Mouse (Mus musculus) CH12.LX (cell line): Measurements from ENCODE around the gene Mesp2. TPM values are rescaled to one million over a fixed set of nuclear protein-coding genes. Genes with fewer than 3 reads are reported as not detected.

ENCODE experiments used
- DNase-seq: peaks from one replicate; pipeline ENCODE4 v3.0.0-alpha.2; 2013; ENCODE audit errors: extremely low read depth
- H3K27ac ChIP-seq: 2 replicates; pipeline ENCODE4 v1.5.1; 2012; ENCODE audit warnings: low read depth, mild to moderate bottlenecking, control low read depth, moderate library complexity; ENCODE audit not compliant: insufficient read depth
- H3K27me3 ChIP-seq: replicated peaks from 2 replicates; pipeline ENCODE3; 2012; ENCODE audit warnings: inconsistent platforms
- H3K36me3 ChIP-seq, 2 experiments: replicated peaks in 1 of 2; 2 replicates each; pipeline versions ENCODE3 to v1.6.1; 2012; ENCODE audit warnings: inconsistent platforms in 1 of 2, low read length in 1 of 2, mild to moderate bottlenecking in 1 of 2, mixed read lengths in 1 of 2, moderate library complexity in 1 of 2; ENCODE audit not compliant: control insufficient read depth in 1 of 2, insufficient read depth in 1 of 2
- H3K4me1 ChIP-seq, 2 experiments: 2 replicates each; pipeline ENCODE4 v1.6.1; 2012; ENCODE audit warnings: inconsistent platforms in 1 of 2, moderate library complexity in 1 of 2; ENCODE audit not compliant: insufficient read depth in 2 of 2, control insufficient read depth in 1 of 2
- H3K4me2 ChIP-seq: 2 replicates; pipeline ENCODE4 v1.6.1; 2012; ENCODE audit warnings: low read depth, mild to moderate bottlenecking, control low read depth; ENCODE audit not compliant: poor library complexity, insufficient read depth, severe bottlenecking
- H3K4me3 ChIP-seq, 3 experiments: fragments of 150-350 bp in 1 of 3; sonication (generic) in 1 of 3; replicated peaks in 1 of 3; 2 replicates each; pipeline versions ENCODE3 to v1.5.1; 2011 to 2012; ENCODE audit warnings: low read depth in 2 of 3, low read length in 2 of 3, mild to moderate bottlenecking in 2 of 3, moderate library complexity in 2 of 3, control low read depth in 1 of 3, improper control_type of control experiment in 1 of 3, inconsistent platforms in 1 of 3, mixed read lengths in 1 of 3; ENCODE audit not compliant: poor library complexity in 1 of 3
- H3K79me2 ChIP-seq: replicated peaks from 2 replicates; pipeline ENCODE4 v1.6.1; 2012; ENCODE audit warnings: mild to moderate bottlenecking, moderate library complexity; ENCODE audit not compliant: control insufficient read depth, poor library complexity, insufficient read depth, severe bottlenecking; ENCODE audit errors: extremely low read depth
- H3K9ac ChIP-seq: 2 replicates; pipeline ENCODE4 v1.6.1; 2012; ENCODE audit warnings: low read depth, mild to moderate bottlenecking, control low read depth, moderate library complexity; ENCODE audit not compliant: insufficient read depth
- H3K9me3 ChIP-seq: replicated peaks from 2 replicates; pipeline ENCODE3; 2012; ENCODE audit warnings: low read length, inconsistent platforms, mixed read lengths
- BHLHE40 ChIP-seq: IDR thresholded peaks from 2 replicates; pipeline ENCODE4 v1.6.1; 2011; ENCODE audit warnings: mild to moderate bottlenecking, low read depth, low read length, improper control_type of control experiment
- CHD2 ChIP-seq: IDR thresholded peaks from 2 replicates; pipeline ENCODE4 v1.6.1; 2011; ENCODE audit warnings: low read length, improper control_type of control experiment
- CTCF ChIP-seq, 2 experiments: IDR thresholded peaks in 1 of 2; conservative IDR thresholded peaks in 1 of 2; 2 replicates each; pipeline ENCODE4 v1.5.1; 2011 to 2012; ENCODE audit warnings: low read depth in 2 of 2, low read length in 2 of 2, improper control_type of control experiment in 1 of 2, inconsistent platforms in 1 of 2, mild to moderate bottlenecking in 1 of 2, moderate library complexity in 1 of 2
- E2F4 ChIP-seq: IDR thresholded peaks from 2 replicates; pipeline ENCODE4 v1.6.1; 2011; ENCODE audit warnings: low read depth, low read length, improper control_type of control experiment; ENCODE audit not compliant: insufficient replicate concordance
- EP300 ChIP-seq: IDR thresholded peaks from 2 replicates; pipeline ENCODE4 v1.6.1; 2011; ENCODE audit warnings: low read length, improper control_type of control experiment
- GABPA ChIP-seq: IDR thresholded peaks from 2 replicates; pipeline ENCODE4 v1.6.1; 2012; ENCODE audit warnings: low read depth, low read length, improper control_type of control experiment, inconsistent platforms; ENCODE audit not compliant: insufficient replicate concordance
- HCFC1 ChIP-seq: IDR thresholded peaks from 2 replicates; pipeline ENCODE4 v1.6.1; 2012; ENCODE audit warnings: low read depth, mild to moderate bottlenecking, inconsistent platforms, low read length, improper control_type of control experiment
- IRF4 ChIP-seq: IDR thresholded peaks from 2 replicates; pipeline ENCODE4 v1.6.1; 2014; ENCODE audit warnings: low read depth, mild to moderate bottlenecking, inconsistent platforms, low read length, improper control_type of control experiment
- JUND ChIP-seq: conservative IDR thresholded peaks from 2 replicates; pipeline ENCODE4 v1.6.1; 2011; ENCODE audit warnings: low read depth, low read length, improper control_type of control experiment
- MAX ChIP-seq: IDR thresholded peaks from 2 replicates; pipeline ENCODE4 v1.6.1; 2011; ENCODE audit warnings: low read length, improper control_type of control experiment
- MAZ ChIP-seq: IDR thresholded peaks from 2 replicates; pipeline ENCODE4 v1.6.1; 2012; ENCODE audit warnings: low read depth, mild to moderate bottlenecking, inconsistent platforms, low read length, improper control_type of control experiment, moderate library complexity
- NELFE ChIP-seq: IDR thresholded peaks from 2 replicates; pipeline ENCODE4 v1.6.1; 2011; ENCODE audit warnings: low read depth, low read length, improper control_type of control experiment
- NRF1 ChIP-seq: IDR thresholded peaks from 2 replicates; pipeline ENCODE4 v1.6.1; 2014; ENCODE audit warnings: low read depth, mild to moderate bottlenecking, inconsistent platforms, low read length, improper control_type of control experiment, moderate library complexity
- PAX5 ChIP-seq: IDR thresholded peaks from 2 replicates; pipeline ENCODE4 v1.6.1; 2012; ENCODE audit warnings: low read length, inconsistent platforms, mixed read lengths
- POLR2AphosphoS2 ChIP-seq: IDR thresholded peaks from 2 replicates; pipeline ENCODE4 v1.6.1; 2011; ENCODE audit warnings: low read depth, low read length, improper control_type of control experiment
- RAD21 ChIP-seq: IDR thresholded peaks from 2 replicates; pipeline ENCODE4 v1.6.1; 2011; ENCODE audit warnings: low read depth, mild to moderate bottlenecking, low read length, improper control_type of control experiment, moderate library complexity
- SIN3A ChIP-seq: IDR thresholded peaks from 2 replicates; pipeline ENCODE4 v1.6.1; 2012; ENCODE audit warnings: low read length, improper control_type of control experiment, inconsistent platforms
- TBP ChIP-seq: conservative IDR thresholded peaks from 2 replicates; pipeline ENCODE4 v1.6.1; 2011; ENCODE audit warnings: low read depth, low read length, improper control_type of control experiment
- TCF12 ChIP-seq: IDR thresholded peaks from 2 replicates; pipeline ENCODE4 v1.6.1; 2014; ENCODE audit warnings: low read depth, mild to moderate bottlenecking, inconsistent platforms, low read length, improper control_type of control experiment
- UBTF ChIP-seq: IDR thresholded peaks from 2 replicates; pipeline ENCODE4 v1.6.1; 2012; ENCODE audit warnings: low read depth, mild to moderate bottlenecking, inconsistent platforms, low read length, improper control_type of control experiment, moderate library complexity
- ZKSCAN1 ChIP-seq: IDR thresholded peaks from 2 replicates; pipeline ENCODE4 v1.6.1; 2012; ENCODE audit warnings: low read depth, inconsistent platforms, low read length, improper control_type of control experiment, borderline replicate concordance
- ZMIZ1 ChIP-seq: IDR thresholded peaks from 2 replicates; pipeline ENCODE4 v1.6.1; 2012; ENCODE audit warnings: low read depth, mild to moderate bottlenecking, inconsistent platforms, low read length, improper control_type of control experiment
- dilution Hi-C: fragments of 300-500 bp; cut with MboI; formaldehyde crosslinking; loops from 2 replicates; pipeline ENCODE4 v1.14.3; 2020; ENCODE audit warnings: low sequenced_read_pairs; ENCODE audit not compliant: extremely low pct_unique_long_range_greater_than_20kb, extremely low pct_ligation_motif_present
- in situ Hi-C: fragments of 300-500 bp; cut with MboI; formaldehyde crosslinking; loops from 3 replicates; pipeline ENCODE4 v1.14.3; 2019; ENCODE audit warnings: low sequenced_read_pairs, low pct_ligation_motif_present, low pct_unique_long_range_greater_than_20kb, mixed read lengths
- polyA plus RNA-seq: library from polyadenylated mRNA; unstranded; fragments of >175 nt; gene quantifications from 2 replicates; pipeline ENCODE4 v1.2.1, GENCODE M21; 2012; ENCODE audit warnings: low read depth; ENCODE audit not compliant: insufficient read length
- total RNA-seq, 2 experiments: library from RNA; depleted of rRNA; stranded (reverse); fragments of 300-350 nt in 1 of 2; fragments of >200 nt in 1 of 2; gene quantifications; 2 replicates each; pipeline ENCODE4 v1.2.3; 2012 to 2014

Mesp2 gene
- total and polyA plus RNA-seq, 3 experiments: not detected

DNA sequence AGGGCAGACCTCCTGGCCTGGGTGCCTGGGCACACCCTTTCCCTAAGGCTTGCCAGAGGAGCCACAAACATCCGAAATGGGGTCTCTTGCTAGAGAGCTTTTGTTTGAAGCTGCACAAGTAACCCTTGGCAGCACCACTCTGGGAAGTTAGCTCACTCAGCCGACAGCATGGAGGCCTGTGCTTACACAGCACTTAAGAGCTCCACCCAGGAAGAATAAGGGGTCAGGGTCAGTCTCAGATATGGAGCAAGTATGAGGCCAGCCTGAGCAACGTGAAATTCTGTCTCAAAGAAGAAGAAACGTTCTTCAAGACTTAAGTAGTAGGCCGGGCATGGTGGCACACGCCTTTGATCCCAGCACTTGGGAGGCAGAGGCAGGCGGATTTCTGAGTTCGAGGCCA, 48.4 kb upstream of the Mesp2 start:
- Histone ChIP-seq H3K9ac (no peak overlapping the region), H3K4me3 (no peak overlapping the region), H3K9me3 (no peaks in the 10 kb centered on the region), H3K79me2 (no peaks in the 10 kb centered on the region), H3K36me3 (no peaks in the 10 kb centered on the region), H3K4me1 (no peaks in the 10 kb centered on the region), H3K27me3 (no peaks in the 10 kb centered on the region), H3K4me2 (no peak overlapping the region), H3K27ac (no peak overlapping the region)
- no peak for DNase-seq
- dilution Hi-C loops: no loop called here
- TF ChIP-seq JUND: no peak
- TF ChIP-seq SIN3A: no peak
- TF ChIP-seq GABPA: no peak
- no peak for TF ChIP-seq E2F4
- TF ChIP-seq NELFE: no peak
- TF ChIP-seq CHD2: no peak
- TF ChIP-seq EP300: no peak
- no peak for TF ChIP-seq HCFC1
- TF ChIP-seq PAX5: no peak
- no peak for TF ChIP-seq CTCF (conservative IDR thresholded peaks at IDR 0.05 in 1 of 2, IDR thresholded peaks at IDR 0.05 in 1 of 2; ENCODE audit: low read depth in 2 of 2, low read length in 2 of 2)
- TF ChIP-seq RAD21: no peak
- TF ChIP-seq ZKSCAN1: no peak
- no peak for TF ChIP-seq NRF1
- TF ChIP-seq BHLHE40: no peak
- no peak for TF ChIP-seq MAZ
- no peak for TF ChIP-seq MAX
- no peak for TF ChIP-seq IRF4
- no peak for TF ChIP-seq TCF12
- TF ChIP-seq ZMIZ1: no peak
- in situ Hi-C loops: no loop called here

DNA sequence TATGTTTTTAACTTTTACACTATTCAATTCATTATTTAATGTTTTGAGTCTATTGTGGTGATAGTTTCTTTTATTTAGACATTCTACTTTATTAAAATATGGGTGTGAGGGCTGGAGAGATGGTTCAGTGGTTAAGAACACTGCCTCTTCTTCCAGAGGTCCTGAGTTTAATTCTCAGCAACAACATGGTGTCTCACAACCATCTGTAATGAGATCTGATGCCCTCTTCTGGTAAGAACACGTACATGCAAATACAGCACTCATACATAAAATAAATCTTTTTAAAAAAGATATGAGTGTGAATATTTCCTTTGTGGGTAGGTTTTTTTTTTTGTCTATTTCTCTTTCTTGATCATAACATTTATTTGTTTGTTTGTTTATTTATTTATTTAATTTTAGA, 44.5 kb upstream of the Mesp2 start:
- no peak overlapping the region for H3K27ac ChIP-seq
- H3K79me2 ChIP-seq: no peaks in the 10 kb centered on the region
- H3K4me3 ChIP-seq: no peak overlapping the region
- DNase-seq: no peak
- H3K27me3 ChIP-seq: no peaks in the 10 kb centered on the region
- no peaks in the 10 kb centered on the region for H3K4me1 ChIP-seq
- no peaks in the 10 kb centered on the region for H3K9me3 ChIP-seq
- no peak overlapping the region for H3K4me2 ChIP-seq
- in situ Hi-C loops (no loop called here), dilution Hi-C loops (no loop called here)
- no peaks in the 10 kb centered on the region for H3K36me3 ChIP-seq
- no peak for TF ChIP-seq ZMIZ1
- TF ChIP-seq TBP: no peak
- no peak for TF ChIP-seq UBTF
- no peak for TF ChIP-seq POLR2AphosphoS2
- no peak for TF ChIP-seq SIN3A
- TF ChIP-seq BHLHE40: no peak
- peak in 1 of 2 experiments; percentile 44; a peak in 2 of 4 replicates for TF ChIP-seq CTCF (conservative IDR thresholded peaks at IDR 0.05 in 1 of 2, IDR thresholded peaks at IDR 0.05 in 1 of 2; ENCODE audit: low read depth in 2 of 2, low read length in 2 of 2)
- H3K9ac ChIP-seq: no peak overlapping the region
